ENCODE assay signal across 9 mouse cellular contexts in genomic region chr9:50752784-50753615, GRCm38 (mm10). TPM values are rescaled to one million over a fixed set of nuclear protein-coding genes. Genes with fewer than 3 reads are reported as not detected.
A peak's percentile ranks its signal among the peaks of the same experiment; 100 is the strongest.
DNase-seq lines count a peak whose midpoint lies in the region; ATAC-seq and TF ChIP-seq lines count a peak whose summit lies in the region.
"Had no signal": no experiment of that assay in that cellular context is flagged by ENCODE, and none has a peak within 500 bp of the region (broad histone marks: within the 10 kb centered on the region; RNA-seq: fewer than 3 reads in every experiment).

No protein-coding gene starts in this region.

- no peak overlapping the region for H3K27ac ChIP-seq in midbrain, postnatal 0 days (ENCODE audit: low read depth, low read length)
- no peak overlapping the region for H3K27ac ChIP-seq in midbrain, embryonic 15.5 days
- H3K27ac ChIP-seq in embryonic fibroblast, embryonic 13.5 days (ENCODE audit: insufficient read depth, low read length) = peak overlapping the region; percentile 90
- H3K27ac ChIP-seq in thymus, adult 2 months (ENCODE audit: control insufficient read depth, insufficient read depth, low read length) = no peak overlapping the region
- no peak overlapping the region for H3K27ac ChIP-seq in hindbrain, embryonic 10.5 days
- H3K27ac ChIP-seq: liver, embryonic 14.5 days had no signal

- H3K9ac ChIP-seq in midbrain, postnatal 0 days (replicated peaks; ENCODE audit: low read length, poor library complexity, severe bottlenecking) = no peak overlapping the region
- H3K9ac ChIP-seq in midbrain, embryonic 15.5 days = no peak overlapping the region
- H3K9ac ChIP-seq: liver, embryonic 14.5 days had no signal

- H3K4me3 ChIP-seq in midbrain, postnatal 0 days (ENCODE audit: low read depth, low read length) = no peak overlapping the region
- no peak overlapping the region for H3K4me3 ChIP-seq in midbrain, embryonic 15.5 days
- peak overlapping the region; percentile 43 for H3K4me3 ChIP-seq in embryonic fibroblast, embryonic 13.5 days (ENCODE audit: insufficient read depth, low read length)
- no peak overlapping the region for H3K4me3 ChIP-seq in thymus, adult 2 months (ENCODE audit: control insufficient read depth, insufficient read depth, low read length)
- no peak overlapping the region for H3K4me3 ChIP-seq in hindbrain, embryonic 10.5 days

- ATAC-seq in midbrain, postnatal 0 days (ENCODE audit: low FRiP score) = no peak
- no peak for ATAC-seq in midbrain, embryonic 15.5 days (replicated peaks)
- 0 out of 2 replicates have a peak, but pooled peaks have one; percentile 13 for ATAC-seq in neutrophil, adult 5-6 weeks (ENCODE audit: extremely low read depth, insufficient number of reproducible peaks, low FRiP score, poor library complexity, severe bottlenecking)

- TF ChIP-seq POLR2A in embryonic fibroblast, embryonic 13.5 days (IDR thresholded peaks at IDR 0.05; ENCODE audit: low read depth, low read length) = peak; percentile 77
- no peak for TF ChIP-seq POLR2A in thymus, adult 2 months (IDR thresholded peaks at IDR 0.05; ENCODE audit: control insufficient read depth, extremely low read depth, insufficient read depth, low read length, poor library complexity)

- no peaks in the 10 kb centered on the region for H3K9me3 ChIP-seq in midbrain, postnatal 0 days (ENCODE audit: low read length)
- no peaks in the 10 kb centered on the region for H3K9me3 ChIP-seq in midbrain, embryonic 15.5 days
- no peaks in the 10 kb centered on the region for H3K9me3 ChIP-seq in hindbrain, embryonic 10.5 days

- no peak for TF ChIP-seq CTCF in midbrain, postnatal 0 days (IDR thresholded peaks at IDR 0.05)
- no peak for TF ChIP-seq CTCF in embryonic fibroblast, embryonic 13.5 days (IDR thresholded peaks at IDR 0.05; ENCODE audit: borderline replicate concordance, insufficient read depth, low read length)
- TF ChIP-seq CTCF in thymus, adult 2 months (IDR thresholded peaks at IDR 0.05; ENCODE audit: borderline replicate concordance, control insufficient read depth, extremely low read depth, insufficient read depth, low read length, poor library complexity) = no peak

- H3K4me2 ChIP-seq in midbrain, postnatal 0 days (ENCODE audit: low read depth, low read length, poor library complexity, severe bottlenecking) = no peak overlapping the region
- no peak overlapping the region for H3K4me2 ChIP-seq in midbrain, embryonic 15.5 days

- no peaks in the 10 kb centered on the region for H3K4me1 ChIP-seq in midbrain, postnatal 0 days (ENCODE audit: insufficient read depth, low read length)
- no peaks in the 10 kb centered on the region for H3K4me1 ChIP-seq in midbrain, embryonic 15.5 days
- peaks cover 12% of the 10 kb centered on the region for H3K4me1 ChIP-seq in embryonic fibroblast, embryonic 13.5 days (ENCODE audit: control insufficient read depth, insufficient read depth, low read length)
- H3K4me1 ChIP-seq in thymus, adult 2 months (replicated peaks; ENCODE audit: control insufficient read depth, insufficient read depth, low read length) = no peaks in the 10 kb centered on the region
- H3K4me1 ChIP-seq in hindbrain, embryonic 10.5 days (replicated peaks) = peaks cover 10% of the 10 kb centered on the region

- no peaks in the 10 kb centered on the region for H3K36me3 ChIP-seq in midbrain, postnatal 0 days (ENCODE audit: insufficient read depth, low read length)
- no peaks in the 10 kb centered on the region for H3K36me3 ChIP-seq in midbrain, embryonic 15.5 days (replicated peaks)
- no peaks in the 10 kb centered on the region for H3K36me3 ChIP-seq in thymus, adult 2 months (ENCODE audit: control insufficient read depth, insufficient read depth, low read length)
- no peaks in the 10 kb centered on the region for H3K36me3 ChIP-seq in hindbrain, embryonic 10.5 days

- DNase-seq in midbrain, postnatal 0 days (ENCODE audit: low spot score) = peak; percentile 54
- peak; percentile 89 for DNase-seq in heart, postnatal 25 days (ENCODE audit: low spot score)
- peak; percentile 61 for DNase-seq in left cerebral cortex, adult 11 months (ENCODE audit: low spot score)
- no peak for DNase-seq in thymus, adult 2 months
- DNase-seq in hindbrain, embryonic 10.5 days (ENCODE audit: low spot score) = no peak

- no peaks in the 10 kb centered on the region for H3K27me3 ChIP-seq in midbrain, postnatal 0 days (ENCODE audit: insufficient read depth, low read length)
- no peaks in the 10 kb centered on the region for H3K27me3 ChIP-seq in midbrain, embryonic 15.5 days (replicated peaks)
- no peaks in the 10 kb centered on the region for H3K27me3 ChIP-seq in thymus, adult 2 months (ENCODE audit: control insufficient read depth, insufficient read depth, low read length)
- peaks cover 28% of the 10 kb centered on the region for H3K27me3 ChIP-seq in hindbrain, embryonic 10.5 days (ENCODE audit: insufficient read depth, poor library complexity, severe bottlenecking)

- 66% methylated on average over 17 of the region's 17 CpGs for WGBS in midbrain, postnatal 0 days
- 70% methylated on average over 17 of the region's 17 CpGs for WGBS in midbrain, embryonic 15.5 days
- WGBS in thymus, adult 2 months = 84% methylated on average over 17 of the region's 17 CpGs
- WGBS in hindbrain, embryonic 10.5 days = 72% methylated on average over 17 of the region's 17 CpGs

- intact Hi-C loops in heart, postnatal 25 days (cut with DNase I) = no loop called here

RNA-seq across cellular contexts. Expression of gene Hspb2, which starts 0.8 kb away (rescaled TPM):
- 1.1 and 5.2 TPM in 2 replicates for total RNA-seq in midbrain, postnatal 0 days (2014; rRNA removed)
- polyA plus RNA-seq in midbrain, postnatal 0 days (2015; fragmentation: Nextera tagmentation; extraction: Ambion mirVana) = 2.5 and 2.6 TPM in 2 replicates
- 0.87 and 1.1 TPM in 2 replicates for polyA plus RNA-seq in midbrain, embryonic 15.5 days (2015; fragmentation: Nextera tagmentation; extraction: Ambion mirVana)
- polyA plus RNA-seq in embryonic fibroblast, embryonic 13.5 days (2011; ENCODE audit: insufficient read length, low read depth, missing spikeins) = 1.6 and 3.8 TPM in 2 replicates
- total RNA-seq in heart, postnatal 25 days (2021) = 100 to 1,000 TPM; 141 to 154 TPM
- not detected in 2 replicates for total RNA-seq in neutrophil, adult 5-6 weeks (2017)
- polyA plus RNA-seq in thymus, adult 2 months (2012; rRNA removed) = 3.8 and 16.7 TPM in 2 replicates
- polyA plus RNA-seq in hindbrain, embryonic 10.5 days (2016; fragmentation: Nextera tagmentation; extraction: Ambion mirVana) = 0.65 and 0.71 TPM in 2 replicates

RNA-seq across cellular contexts. Expression of gene Cryab, which starts 1.9 kb away (rescaled TPM):
- total RNA-seq in midbrain, postnatal 0 days (2014; rRNA removed) = 6.2 and 11.3 TPM in 2 replicates
- polyA plus RNA-seq in midbrain, postnatal 0 days (2015; fragmentation: Nextera tagmentation; extraction: Ambion mirVana) = 18.7 and 19.7 TPM in 2 replicates
- 10.7 and 11.8 TPM in 2 replicates for polyA plus RNA-seq in midbrain, embryonic 15.5 days (2015; fragmentation: Nextera tagmentation; extraction: Ambion mirVana)
- 155 and 186 TPM in 2 replicates for polyA plus RNA-seq in embryonic fibroblast, embryonic 13.5 days (2011; ENCODE audit: insufficient read length, low read depth, missing spikeins)
- total RNA-seq in heart, postnatal 25 days (2021) = 1,000 to 10,000 TPM; 2,218 to 2,599 TPM
- total RNA-seq in neutrophil, adult 5-6 weeks (2017) = not detected in 2 replicates
- 29.7 and 146 TPM in 2 replicates for polyA plus RNA-seq in thymus, adult 2 months (2012; rRNA removed)
- polyA plus RNA-seq in hindbrain, embryonic 10.5 days (2016; fragmentation: Nextera tagmentation; extraction: Ambion mirVana) = 6.6 and 7.5 TPM in 2 replicates

RNA-seq across cellular contexts. Expression of gene 2310030G06Rik, which starts 6.7 kb away (rescaled TPM):
- total RNA-seq in midbrain, postnatal 0 days (2014; rRNA removed) = 1.3 and 1.5 TPM in 2 replicates
- 2.9 and 3.3 TPM in 2 replicates for polyA plus RNA-seq in midbrain, postnatal 0 days (2015; fragmentation: Nextera tagmentation; extraction: Ambion mirVana)
- 1.5 and 2.3 TPM in 2 replicates for polyA plus RNA-seq in midbrain, embryonic 15.5 days (2015; fragmentation: Nextera tagmentation; extraction: Ambion mirVana)
- 1.8 and 3.3 TPM in 2 replicates for polyA plus RNA-seq in embryonic fibroblast, embryonic 13.5 days (2011; ENCODE audit: insufficient read length, low read depth, missing spikeins)
- 1 to 10 TPM; 1.9 to 2.4 TPM for total RNA-seq in heart, postnatal 25 days (2021)
- not detected in 2 replicates for total RNA-seq in neutrophil, adult 5-6 weeks (2017)
- polyA plus RNA-seq in thymus, adult 2 months (2012; rRNA removed) = 1.6 and 3.6 TPM in 2 replicates
- 1.5 and 2.5 TPM in 2 replicates for polyA plus RNA-seq in hindbrain, embryonic 10.5 days (2016; fragmentation: Nextera tagmentation; extraction: Ambion mirVana)

RNA-seq across cellular contexts. Expression of gene Dixdc1, which starts 13.7 kb away (rescaled TPM):
- 33.3 and 52.6 TPM in 2 replicates for total RNA-seq in midbrain, postnatal 0 days (2014; rRNA removed)
- polyA plus RNA-seq in midbrain, postnatal 0 days (2015; fragmentation: Nextera tagmentation; extraction: Ambion mirVana) = 26.1 and 28.6 TPM in 2 replicates
- polyA plus RNA-seq in midbrain, embryonic 15.5 days (2015; fragmentation: Nextera tagmentation; extraction: Ambion mirVana) = 33.0 and 37.9 TPM in 2 replicates
- polyA plus RNA-seq in embryonic fibroblast, embryonic 13.5 days (2011; ENCODE audit: insufficient read length, low read depth, missing spikeins) = 10.9 and 11.1 TPM in 2 replicates
- total RNA-seq in heart, postnatal 25 days (2021) = 1 to 10 TPM; 2.5 to 5.3 TPM
- 0.12 TPM in 1 of 2 replicates, not detected in the other for total RNA-seq in neutrophil, adult 5-6 weeks (2017)
- polyA plus RNA-seq in thymus, adult 2 months (2012; rRNA removed) = 0.37 and 0.77 TPM in 2 replicates
- 21.4 and 21.8 TPM in 2 replicates for polyA plus RNA-seq in hindbrain, embryonic 10.5 days (2016; fragmentation: Nextera tagmentation; extraction: Ambion mirVana)

RNA-seq across cellular contexts. Expression of gene Fdxacb1, which starts 15.0 kb away (rescaled TPM):
- total RNA-seq in midbrain, postnatal 0 days (2014; rRNA removed) = 9.7 and 14.1 TPM in 2 replicates
- polyA plus RNA-seq in midbrain, postnatal 0 days (2015; fragmentation: Nextera tagmentation; extraction: Ambion mirVana) = 9.2 and 13.1 TPM in 2 replicates
- 12.0 and 12.3 TPM in 2 replicates for polyA plus RNA-seq in midbrain, embryonic 15.5 days (2015; fragmentation: Nextera tagmentation; extraction: Ambion mirVana)
- polyA plus RNA-seq in embryonic fibroblast, embryonic 13.5 days (2011; ENCODE audit: insufficient read length, low read depth, missing spikeins) = 7.2 and 9.3 TPM in 2 replicates
- 1 to 10 TPM; 5.1 to 5.2 TPM for total RNA-seq in heart, postnatal 25 days (2021)
- 9.2 and 10.3 TPM in 2 replicates for total RNA-seq in neutrophil, adult 5-6 weeks (2017)
- 4.5 and 4.7 TPM in 2 replicates for polyA plus RNA-seq in thymus, adult 2 months (2012; rRNA removed)
- 11.4 and 13.5 TPM in 2 replicates for polyA plus RNA-seq in hindbrain, embryonic 10.5 days (2016; fragmentation: Nextera tagmentation; extraction: Ambion mirVana)

Comparison
In these comparisons a context has a peak if more than half of its experiments do, and no peak if none do; other contexts are left out.
1. DNase-seq: peak in midbrain, postnatal 0 days (single experiment), heart, postnatal 25 days (single experiment) and left cerebral cortex, adult 11 months (single experiment); none in thymus, adult 2 months (single experiment) and hindbrain, embryonic 10.5 days (single experiment).